Mouse (Mus musculus): ENCODE data around the gene Glb1l. TPM values are rescaled to one million over a fixed set of nuclear protein-coding genes. Genes with fewer than 3 reads are reported as not detected.

Glb1l gene
- polyA plus RNA-seq, 1 experiment from 2014 or later = 24.0 TPM

- no peak for ATAC-seq (replicated peaks)
- Histone ChIP-seq H3K9me3 (no peaks in the 10 kb centered on the region), H3K4me3 (no peak overlapping the region), H3K27me3 (replicated peaks) (no peaks in the 10 kb centered on the region), H3K36me3 (replicated peaks) (no peaks in the 10 kb centered on the region), H3K9ac (no peak overlapping the region), H3K27ac (no peak overlapping the region), H3K4me1 (no peaks in the 10 kb centered on the region), H3K4me2 (no peak overlapping the region)
Measured at GRCm38 (mm10) chr1:75158990-75159389, 51.6 kb downstream of the Glb1l start.

DNA sequence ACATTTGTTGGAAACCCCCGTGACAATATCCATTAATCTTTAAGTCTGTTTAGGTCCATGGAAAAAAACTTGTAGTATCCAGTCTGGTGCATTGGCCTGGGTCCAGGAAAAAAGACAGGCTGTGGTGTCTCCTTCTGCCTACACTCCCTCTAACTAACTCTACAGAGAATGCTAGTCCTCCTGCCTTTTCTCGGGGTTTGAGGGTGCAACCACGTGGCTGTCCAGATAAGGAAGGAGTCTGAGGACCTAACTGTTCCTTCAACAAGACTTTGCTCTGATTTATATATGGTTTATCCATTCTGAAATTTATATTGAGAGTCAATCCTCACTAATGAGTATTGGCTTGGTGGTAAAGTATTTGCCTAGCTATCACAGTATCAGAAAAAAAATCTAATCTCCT is 54.8 kb downstream of the Glb1l start:
- Histone ChIP-seq H3K4me1 (no peaks in the 10 kb centered on the region), H3K27ac (no peak overlapping the region), H3K9ac (no peak overlapping the region), H3K36me3 (replicated peaks) (no peaks in the 10 kb centered on the region), H3K9me3 (no peaks in the 10 kb centered on the region), H3K4me3 (no peak overlapping the region), H3K4me2 (no peak overlapping the region), H3K27me3 (replicated peaks) (no peaks in the 10 kb centered on the region)
- ATAC-seq (replicated peaks) = no peak
- WGBS = 73% methylated on average over 3 of the region's 3 CpGs

DNA sequence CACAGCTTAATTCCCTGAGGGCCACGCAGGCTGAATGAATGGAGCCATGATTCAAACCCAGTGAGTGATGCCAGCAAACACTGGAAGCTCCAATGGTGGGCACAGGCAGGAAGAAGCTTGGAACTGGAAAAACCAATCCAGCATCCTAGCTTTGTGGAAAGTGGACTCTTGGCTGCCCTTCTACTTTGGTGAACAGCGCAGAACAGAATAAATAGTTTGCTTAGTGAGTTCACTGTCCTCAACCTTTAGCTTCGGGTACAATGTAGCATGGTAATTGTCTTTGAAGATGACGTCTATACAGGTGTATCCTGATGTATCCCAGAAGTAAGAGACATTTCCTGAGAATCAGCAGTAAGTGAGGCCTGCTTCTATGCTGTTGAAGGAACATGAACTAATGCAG is 61.9 kb downstream of the Glb1l start:
- Histone ChIP-seq H3K9me3 (no peaks in the 10 kb centered on the region), H3K4me1 (peaks cover 13% of the 10 kb centered on the region), H3K27me3 (replicated peaks) (no peaks in the 10 kb centered on the region), H3K36me3 (replicated peaks) (peaks cover 34% of the 10 kb centered on the region), H3K9ac (no peak overlapping the region), H3K4me2 (no peak overlapping the region), H3K4me3 (no peak overlapping the region), H3K27ac (no peak overlapping the region)
- 91% methylated on average over 4 of the region's 4 CpGs for WGBS
- ATAC-seq (replicated peaks) = no peak

Small RNAs within 50 kb of the gene (microRNA-seq; reads per million reads assigned to microRNA genes)
- not detected for gene Gm27943

Other genes with a start within 250 kb of the Glb1l start
- gene Nhej1, start 85.6 kb downstream of the Glb1l start, polyA plus RNA-seq (2015; fragmentation: Nextera tagmentation; extraction: Ambion mirVana) = 5.1 and 6.0 TPM in 2 replicates
- gene Slc23a3, start 76.9 kb downstream of the Glb1l start, polyA plus RNA-seq (2015; fragmentation: Nextera tagmentation; extraction: Ambion mirVana) = not detected in 2 replicates
- gene Cnppd1, start 68.1 kb downstream of the Glb1l start, polyA plus RNA-seq (2015; fragmentation: Nextera tagmentation; extraction: Ambion mirVana) = 58.8 and 61.9 TPM in 2 replicates
- 143 and 153 TPM in 2 replicates for gene Retreg2, start 68.0 kb downstream of the Glb1l start, polyA plus RNA-seq (2015; fragmentation: Nextera tagmentation; extraction: Ambion mirVana)
- 38.3 and 41.1 TPM in 2 replicates for gene Zfand2b, start 42.2 kb downstream of the Glb1l start, polyA plus RNA-seq (2015; fragmentation: Nextera tagmentation; extraction: Ambion mirVana)
- 45.7 and 46.0 TPM in 2 replicates for gene Abcb6, start 30.4 kb downstream of the Glb1l start, polyA plus RNA-seq (2015; fragmentation: Nextera tagmentation; extraction: Ambion mirVana)
- 27.6 and 27.7 TPM in 2 replicates for gene Ankzf1, start 18.7 kb downstream of the Glb1l start, polyA plus RNA-seq (2015; fragmentation: Nextera tagmentation; extraction: Ambion mirVana)
- 59.2 and 63.3 TPM in 2 replicates for gene Atg9a, start 18.6 kb downstream of the Glb1l start, polyA plus RNA-seq (2015; fragmentation: Nextera tagmentation; extraction: Ambion mirVana)
- 156 and 169 TPM in 2 replicates for gene Stk16, start within 50 bp of the Glb1l start, polyA plus RNA-seq (2015; fragmentation: Nextera tagmentation; extraction: Ambion mirVana)
- gene Tuba4a, start 9.1 kb upstream of the Glb1l start, polyA plus RNA-seq (2015; fragmentation: Nextera tagmentation; extraction: Ambion mirVana) = 7.9 and 12.7 TPM in 2 replicates
- not detected in 2 replicates for gene A630095N17Rik, start 21.3 kb upstream of the Glb1l start, polyA plus RNA-seq (2015; fragmentation: Nextera tagmentation; extraction: Ambion mirVana)
- 72.9 and 82.1 TPM in 2 replicates for gene Dnajb2, start 25.6 kb upstream of the Glb1l start, polyA plus RNA-seq (2015; fragmentation: Nextera tagmentation; extraction: Ambion mirVana)
- gene Ptprn, start 53.7 kb upstream of the Glb1l start, polyA plus RNA-seq (2015; fragmentation: Nextera tagmentation; extraction: Ambion mirVana) = 24.2 and 26.6 TPM in 2 replicates
- 167 and 169 TPM in 2 replicates for gene Resp18, start 67.6 kb upstream of the Glb1l start, polyA plus RNA-seq (2015; fragmentation: Nextera tagmentation; extraction: Ambion mirVana)
- gene Dnpep, start 107.2 kb upstream of the Glb1l start, polyA plus RNA-seq (2015; fragmentation: Nextera tagmentation; extraction: Ambion mirVana) = 152 and 162 TPM in 2 replicates
- gene Des, start 149.5 kb upstream of the Glb1l start, polyA plus RNA-seq (2015; fragmentation: Nextera tagmentation; extraction: Ambion mirVana) = 1.5 and 2.0 TPM in 2 replicates
- gene Speg, start 164.5 kb upstream of the Glb1l start, polyA plus RNA-seq (2015; fragmentation: Nextera tagmentation; extraction: Ambion mirVana) = 20.8 and 21.3 TPM in 2 replicates
- 86.1 and 98.7 TPM in 2 replicates for gene Gmppa, start 225.1 kb upstream of the Glb1l start, polyA plus RNA-seq (2015; fragmentation: Nextera tagmentation; extraction: Ambion mirVana)
- 64.4 and 73.2 TPM in 2 replicates for gene Asic4, start 239.6 kb upstream of the Glb1l start, polyA plus RNA-seq (2015; fragmentation: Nextera tagmentation; extraction: Ambion mirVana)

Data from midbrain, embryonic 15.5 days (tissue).